In genomic region chr6:39607365-39607764, GRCm38 (mm10) we compare ENCODE assay signal across 21 mouse cellular contexts. TPM values are rescaled to one million over a fixed set of nuclear protein-coding genes. Genes with fewer than 3 reads are reported as not detected.
"Had no signal": no experiment of that assay in that cellular context is flagged by ENCODE, and none has a peak within 500 bp of the region (broad histone marks: within the 10 kb centered on the region; RNA-seq: fewer than 3 reads in every experiment).

No protein-coding gene starts in this region.

- H3K4me2 ChIP-seq: heart, embryonic 11.5 days; heart, embryonic 13.5 days; heart, embryonic 15.5 days; hindbrain, embryonic 13.5 days; hindbrain, embryonic 15.5 days; limb, embryonic 12.5 days; liver, embryonic 11.5 days; liver, embryonic 13.5 days; liver, embryonic 15.5 days had no signal

- H3K27ac ChIP-seq: heart, adult 2 months; hindbrain, embryonic 13.5 days; hindbrain, embryonic 15.5 days; hindbrain, postnatal 0 days; limb, embryonic 10.5 days; limb, embryonic 12.5 days; liver, embryonic 13.5 days; liver, embryonic 15.5 days had no signal

- H3K9ac ChIP-seq: heart, embryonic 13.5 days; heart, embryonic 15.5 days; hindbrain, embryonic 13.5 days; hindbrain, embryonic 15.5 days; limb, embryonic 12.5 days; liver, embryonic 13.5 days; liver, embryonic 15.5 days; liver, postnatal 0 days had no signal

- DNase-seq: gastrocnemius, postnatal 14 days; gastrocnemius, postnatal 36 days; heart, adult 2 months; heart, postnatal 36 days; kidney, adult 18-20 months; liver; liver, embryonic 13.5 days; liver, postnatal 0 days had no signal

- ATAC-seq: hindbrain, postnatal 0 days; liver, postnatal 0 days had no signal

- H3K4me1 ChIP-seq: hindbrain, embryonic 13.5 days; hindbrain, embryonic 15.5 days; limb, embryonic 10.5 days; limb, embryonic 12.5 days; liver, embryonic 13.5 days; liver, embryonic 15.5 days had no signal

- H3K9me3 ChIP-seq: heart, embryonic 13.5 days; heart, embryonic 15.5 days; hindbrain, embryonic 13.5 days; hindbrain, embryonic 15.5 days; limb, embryonic 10.5 days; limb, embryonic 12.5 days; liver, embryonic 13.5 days; liver, embryonic 15.5 days had no signal

- H3K27me3 ChIP-seq: heart, embryonic 13.5 days; heart, embryonic 15.5 days; hindbrain, embryonic 13.5 days; hindbrain, embryonic 15.5 days; limb, embryonic 12.5 days; liver, embryonic 13.5 days; liver, embryonic 15.5 days had no signal

- H3K4me3 ChIP-seq: heart, adult 2 months; heart, embryonic 13.5 days; heart, embryonic 15.5 days; hindbrain, embryonic 13.5 days; hindbrain, embryonic 15.5 days; layer of hippocampus, adult 2 months; left cerebral cortex, adult 2 months; limb, embryonic 10.5 days; limb, embryonic 12.5 days; liver, embryonic 13.5 days; liver, embryonic 15.5 days had no signal

RNA-seq across cellular contexts. Expression of gene Gm42420, which starts 21.8 kb away (rescaled TPM):
- polyA plus RNA-seq: heart, embryonic 15.5 days; hindbrain, embryonic 13.5 days; kidney, embryonic 14.5 days had no signal
